Mouse (Mus musculus) kidney, embryonic 15.5 days (tissue): ENCODE data around the gene Prl7b1. TPM values are rescaled to one million over a fixed set of nuclear protein-coding genes. Genes with fewer than 3 reads are reported as not detected.

Source experiments
- ATAC-seq: fragments of 200-750 bp; cut with Nextera tagmentation; replicated peaks from 2 replicates; pipeline ENCODE4 v1.8.0; 2017; ENCODE audit warnings: moderate TSS enrichment; ENCODE audit not compliant: low FRiP score
- H3K27ac ChIP-seq: fragments of 300-500 bp; sonication (generic); 2 replicates; pipeline ENCODE4 v1.5.1; 2015; ENCODE audit warnings: mild to moderate bottlenecking, inconsistent platforms
- H3K27me3 ChIP-seq: fragments of 300-500 bp; sonication (generic); 2 replicates; pipeline ENCODE4 v1.6.1; 2015; ENCODE audit warnings: inconsistent platforms
- H3K36me3 ChIP-seq: fragments of 300-500 bp; sonication (generic); 2 replicates; pipeline ENCODE4 v1.6.1; 2015; ENCODE audit warnings: inconsistent platforms
- H3K4me1 ChIP-seq: fragments of 300-500 bp; sonication (generic); 2 replicates; pipeline ENCODE4 v1.6.1; 2015; ENCODE audit warnings: inconsistent platforms
- H3K4me2 ChIP-seq: fragments of 300-500 bp; sonication (generic); 2 replicates; pipeline ENCODE4 v1.6.1; 2015; ENCODE audit warnings: moderate library complexity, mild to moderate bottlenecking, inconsistent platforms
- H3K4me3 ChIP-seq: fragments of 300-500 bp; sonication (generic); replicated peaks from 2 replicates; pipeline ENCODE4 v1.5.1; 2015; ENCODE audit warnings: mild to moderate bottlenecking, inconsistent platforms
- H3K9ac ChIP-seq: fragments of 300-500 bp; sonication (generic); 2 replicates; pipeline ENCODE4 v1.6.1; 2015; ENCODE audit warnings: mild to moderate bottlenecking, inconsistent platforms
- H3K9me3 ChIP-seq: fragments of 300-500 bp; sonication (generic); replicated peaks from 2 replicates; pipeline ENCODE4 v1.6.1; 2016; ENCODE audit warnings: inconsistent platforms
- WGBS: fragments of 180-500 bp; shearing (Covaris S2); methylation state at CpG from one replicate; pipeline ENCODE4 v1.1.7; 2015; ENCODE audit warnings: mixed read lengths; 5-methylcytosine and 5-hydroxymethylcytosine counted together
- polyA plus RNA-seq: library from polyadenylated mRNA; unstranded; fragments of >200 nt; fragmentation: Nextera tagmentation; extraction: Ambion mirVana; gene quantifications from 2 replicates; pipeline ENCODE4 v1.2.1, GENCODE M21; 2015

The Prl7b1 gene
- not detected in 2 replicates for polyA plus RNA-seq

- Histone ChIP-seq H3K36me3 (no peaks in the 10 kb centered on the region), H3K27ac (no peak within 1 kb of the TSS), H3K9me3 (no peaks in the 10 kb centered on the region), H3K4me1 (no peaks in the 10 kb centered on the region), H3K27me3 (no peaks in the 10 kb centered on the region), H3K4me2 (no peak within 1 kb of the TSS), H3K9ac (no peak within 1 kb of the TSS), H3K4me3 (no peak within 1 kb of the TSS)
- WGBS = 65% methylated on average over 4 of the region's 4 CpGs
- ATAC-seq = no peak
Measured at GRCm38 (mm10) chr13:27610482-27610881, at the start of gene Prl7b1. Gene Prl7b1 (minus strand): TSS chr13:27610582.

- no peaks in the 10 kb centered on the region for H3K36me3 ChIP-seq
Measured at GRCm38 (mm10) chr13:27642393-27642792, 32.0 kb upstream of the Prl7b1 start, which contains the start of gene Prl7a1. Gene Prl7a1 (minus strand): TSS chr13:27642493.

GRCm38 (mm10) chr13:27582071-27582470 is 28.3 kb downstream of the Prl7b1 start, which contains the start of gene Prl8a1:
Gene Prl8a1 (minus strand): TSS chr13:27582171.
- no peak within 1 kb of the TSS for H3K9ac ChIP-seq
- H3K27ac ChIP-seq = no peak within 1 kb of the TSS
- no peak for ATAC-seq
- no peaks in the 10 kb centered on the region for H3K4me1 ChIP-seq
- 84% methylated on average over 2 of the region's 2 CpGs for WGBS
- no peak within 1 kb of the TSS for H3K4me2 ChIP-seq
- H3K27me3 ChIP-seq = no peaks in the 10 kb centered on the region
- H3K4me3 ChIP-seq = no peak within 1 kb of the TSS
- no peaks in the 10 kb centered on the region for H3K36me3 ChIP-seq
- no peaks in the 10 kb centered on the region for H3K9me3 ChIP-seq

More at GRCm38 (mm10) chr13:27642393-27642792, 32.0 kb upstream of the Prl7b1 start, which contains the start of gene Prl7a1:
- 89% methylated on average over 3 of the region's 3 CpGs for WGBS
- H3K27me3 ChIP-seq = no peaks in the 10 kb centered on the region
- H3K27ac ChIP-seq = no peak within 1 kb of the TSS
- no peaks in the 10 kb centered on the region for H3K4me1 ChIP-seq
- H3K9ac ChIP-seq = no peak within 1 kb of the TSS
- ATAC-seq = no peak
- H3K9me3 ChIP-seq = no peaks in the 10 kb centered on the region
- no peak within 1 kb of the TSS for H3K4me3 ChIP-seq
- no peak within 1 kb of the TSS for H3K4me2 ChIP-seq

- no peak for ATAC-seq
- Histone ChIP-seq H3K4me1 (no peaks in the 10 kb centered on the region), H3K9me3 (no peaks in the 10 kb centered on the region), H3K4me2 (no peak within 1 kb of the TSS), H3K9ac (no peak within 1 kb of the TSS), H3K4me3 (no peak within 1 kb of the TSS), H3K27ac (no peak within 1 kb of the TSS), H3K36me3 (no peaks in the 10 kb centered on the region), H3K27me3 (no peaks in the 10 kb centered on the region)
- WGBS = 80% methylated on average over 2 of the region's 2 CpGs
Measured at GRCm38 (mm10) chr13:27564506-27564905, 45.9 kb downstream of the Prl7b1 start, which contains the start of gene Prl8a9. Gene Prl8a9 (minus strand): TSS chr13:27564606.

GRCm38 (mm10) chr13:27553336-27553735 is 57.0 kb downstream of the Prl7b1 start:
- Histone ChIP-seq H3K9me3 (no peaks in the 10 kb centered on the region), H3K36me3 (no peaks in the 10 kb centered on the region), H3K4me2 (no peak overlapping the region), H3K27ac (no peak overlapping the region), H3K9ac (no peak overlapping the region), H3K4me3 (no peak overlapping the region), H3K4me1 (no peaks in the 10 kb centered on the region), H3K27me3 (no peaks in the 10 kb centered on the region)
- ATAC-seq = no peak

Other genes with a start within 250 kb of the Prl7b1 start
- gene Prl2b1, start 219.7 kb downstream of the Prl7b1 start, polyA plus RNA-seq = not detected in 2 replicates
- gene Prl8a6, start 171.9 kb downstream of the Prl7b1 start, polyA plus RNA-seq = not detected in 2 replicates
- gene Prl8a8, start 97.4 kb downstream of the Prl7b1 start, polyA plus RNA-seq = not detected in 2 replicates
- not detected in 2 replicates for gene Prl8a9, start 46.0 kb downstream of the Prl7b1 start, polyA plus RNA-seq
- not detected in 2 replicates for gene Prl8a1, start 28.4 kb downstream of the Prl7b1 start, polyA plus RNA-seq
- gene Prl7a1, start 31.9 kb upstream of the Prl7b1 start, polyA plus RNA-seq = not detected in 2 replicates
- gene Prl7a2, start 57.5 kb upstream of the Prl7b1 start, polyA plus RNA-seq = not detected in 2 replicates
- not detected in 2 replicates for gene Prl7d1, start 106.2 kb upstream of the Prl7b1 start, polyA plus RNA-seq
- not detected in 2 replicates for gene Prl7c1, start 170.2 kb upstream of the Prl7b1 start, polyA plus RNA-seq
- not detected in 2 replicates for gene Prl2a1, start 191.1 kb upstream of the Prl7b1 start, polyA plus RNA-seq
- gene Prl2c1, start 238.8 kb upstream of the Prl7b1 start, polyA plus RNA-seq = not detected in 2 replicates